Mouse (Mus musculus): Measurements from ENCODE around the gene Sdc4. TPM values are rescaled to one million over a fixed set of nuclear protein-coding genes. Genes with fewer than 3 reads are reported as not detected.

Sdc4 gene
- total RNA-seq, 2 experiments from 2014 or later: 0.09 to 0.38 TPM

Other genes with a start within 250 kb of the Sdc4 start
- gene Wfdc15a, start 243.8 kb downstream of the Sdc4 start, total RNA-seq (2015; ENCODE audit: low replicate concordance): not detected in 2 replicates
- gene Wfdc15a, start 243.8 kb downstream of the Sdc4 start, total RNA-seq (2017; ENCODE audit: low replicate concordance): not detected in 2 replicates
- not detected in 2 replicates for gene Wfdc15b, start 222.2 kb downstream of the Sdc4 start, total RNA-seq (2015; ENCODE audit: low replicate concordance)
- not detected in 2 replicates for gene Wfdc15b, start 222.2 kb downstream of the Sdc4 start, total RNA-seq (2017; ENCODE audit: low replicate concordance)
- gene Svs2, start 205.4 kb downstream of the Sdc4 start, total RNA-seq (2015; ENCODE audit: low replicate concordance): not detected in 2 replicates
- gene Svs2, start 205.4 kb downstream of the Sdc4 start, total RNA-seq (2017; ENCODE audit: low replicate concordance): not detected in 2 replicates
- gene Svs3b, start 187.2 kb downstream of the Sdc4 start, total RNA-seq (2015; ENCODE audit: low replicate concordance): not detected in 2 replicates
- gene Svs3b, start 187.2 kb downstream of the Sdc4 start, total RNA-seq (2017; ENCODE audit: low replicate concordance): not detected in 2 replicates
- not detected in 2 replicates for gene Svs4, start 165.4 kb downstream of the Sdc4 start, total RNA-seq (2015; ENCODE audit: low replicate concordance)
- not detected in 2 replicates for gene Svs4, start 165.4 kb downstream of the Sdc4 start, total RNA-seq (2017; ENCODE audit: low replicate concordance)
- gene Svs3a, start 154.6 kb downstream of the Sdc4 start, total RNA-seq (2015; ENCODE audit: low replicate concordance): not detected in 2 replicates
- gene Svs3a, start 154.6 kb downstream of the Sdc4 start, total RNA-seq (2017; ENCODE audit: low replicate concordance): not detected in 2 replicates
- not detected in 2 replicates for gene Svs6, start 127.1 kb downstream of the Sdc4 start, total RNA-seq (2015; ENCODE audit: low replicate concordance)
- gene Svs6, start 127.1 kb downstream of the Sdc4 start, total RNA-seq (2017; ENCODE audit: low replicate concordance): not detected in 2 replicates
- not detected in 2 replicates for gene Svs5, start 111.1 kb downstream of the Sdc4 start, total RNA-seq (2015; ENCODE audit: low replicate concordance)
- gene Svs5, start 111.1 kb downstream of the Sdc4 start, total RNA-seq (2017; ENCODE audit: low replicate concordance): not detected in 2 replicates
- gene Slpi, start 54.8 kb downstream of the Sdc4 start, total RNA-seq (2015; ENCODE audit: low replicate concordance): 78.0 and 99.7 TPM in 2 replicates
- 6.9 and 12.7 TPM in 2 replicates for gene Slpi, start 54.8 kb downstream of the Sdc4 start, total RNA-seq (2017; ENCODE audit: low replicate concordance)
- gene Rbpjl, start 40.7 kb downstream of the Sdc4 start, total RNA-seq (2015; ENCODE audit: low replicate concordance): not detected in 2 replicates
- not detected in 2 replicates for gene Rbpjl, start 40.7 kb downstream of the Sdc4 start, total RNA-seq (2017; ENCODE audit: low replicate concordance)
- not detected in 2 replicates for gene Matn4, start 38.7 kb downstream of the Sdc4 start, total RNA-seq (2015; ENCODE audit: low replicate concordance)
- gene Matn4, start 38.7 kb downstream of the Sdc4 start, total RNA-seq (2017; ENCODE audit: low replicate concordance): not detected in 2 replicates
- 7.1 and 9.8 TPM in 2 replicates for gene Sys1, start 13.1 kb upstream of the Sdc4 start, total RNA-seq (2015; ENCODE audit: low replicate concordance)
- 3.7 and 17.0 TPM in 2 replicates for gene Sys1, start 13.1 kb upstream of the Sdc4 start, total RNA-seq (2017; ENCODE audit: low replicate concordance)
- gene Gm20458, start 17.1 kb upstream of the Sdc4 start, total RNA-seq (2015; ENCODE audit: low replicate concordance): not detected in 2 replicates
- gene Gm20458, start 17.1 kb upstream of the Sdc4 start, total RNA-seq (2017; ENCODE audit: low replicate concordance): not detected in 2 replicates
- gene Trp53tg5, start 29.8 kb upstream of the Sdc4 start, total RNA-seq (2015; ENCODE audit: low replicate concordance): not detected in 2 replicates
- gene Trp53tg5, start 29.8 kb upstream of the Sdc4 start, total RNA-seq (2017; ENCODE audit: low replicate concordance): not detected in 2 replicates
- 2.1 TPM in 1 of 2 replicates, not detected in the other for gene Dbndd2, start 42.2 kb upstream of the Sdc4 start, total RNA-seq (2015; ENCODE audit: low replicate concordance)
- 0.84 and 3.9 TPM in 2 replicates for gene Dbndd2, start 42.2 kb upstream of the Sdc4 start, total RNA-seq (2017; ENCODE audit: low replicate concordance)
- 13.6 and 17.1 TPM in 2 replicates for gene Pigt, start 53.6 kb upstream of the Sdc4 start, total RNA-seq (2015; ENCODE audit: low replicate concordance)
- gene Pigt, start 53.6 kb upstream of the Sdc4 start, total RNA-seq (2017; ENCODE audit: low replicate concordance): 7.0 and 8.6 TPM in 2 replicates
- not detected in 2 replicates for gene Wfdc2, start 118.5 kb upstream of the Sdc4 start, total RNA-seq (2015; ENCODE audit: low replicate concordance)
- gene Wfdc2, start 118.5 kb upstream of the Sdc4 start, total RNA-seq (2017; ENCODE audit: low replicate concordance): not detected in 2 replicates
- not detected in 2 replicates for gene Spint3, start 129.6 kb upstream of the Sdc4 start, total RNA-seq (2015; ENCODE audit: low replicate concordance)
- gene Spint3, start 129.6 kb upstream of the Sdc4 start, total RNA-seq (2017; ENCODE audit: low replicate concordance): not detected in 2 replicates
- not detected in 2 replicates for gene Wfdc6a, start 141.6 kb upstream of the Sdc4 start, total RNA-seq (2015; ENCODE audit: low replicate concordance)
- gene Wfdc6a, start 141.6 kb upstream of the Sdc4 start, total RNA-seq (2017; ENCODE audit: low replicate concordance): not detected in 2 replicates
- not detected in 2 replicates for gene Eppin, start 149.7 kb upstream of the Sdc4 start, total RNA-seq (2015; ENCODE audit: low replicate concordance)
- not detected in 2 replicates for gene Eppin, start 149.7 kb upstream of the Sdc4 start, total RNA-seq (2017; ENCODE audit: low replicate concordance)
- not detected in 2 replicates for gene Wfdc6b, start 169.6 kb upstream of the Sdc4 start, total RNA-seq (2015; ENCODE audit: low replicate concordance)
- gene Wfdc6b, start 169.6 kb upstream of the Sdc4 start, total RNA-seq (2017; ENCODE audit: low replicate concordance): not detected in 2 replicates
- gene Wfdc8, start 169.7 kb upstream of the Sdc4 start, total RNA-seq (2015; ENCODE audit: low replicate concordance): not detected in 2 replicates
- not detected in 2 replicates for gene Wfdc8, start 169.7 kb upstream of the Sdc4 start, total RNA-seq (2017; ENCODE audit: low replicate concordance)
- gene Wfdc16, start 194.9 kb upstream of the Sdc4 start, total RNA-seq (2015; ENCODE audit: low replicate concordance): not detected in 2 replicates
- gene Wfdc16, start 194.9 kb upstream of the Sdc4 start, total RNA-seq (2017; ENCODE audit: low replicate concordance): not detected in 2 replicates
- not detected in 2 replicates for gene Wfdc10, start 212.2 kb upstream of the Sdc4 start, total RNA-seq (2015; ENCODE audit: low replicate concordance)
- gene Wfdc10, start 212.2 kb upstream of the Sdc4 start, total RNA-seq (2017; ENCODE audit: low replicate concordance): not detected in 2 replicates
- not detected in 2 replicates for gene Wfdc9, start 212.7 kb upstream of the Sdc4 start, total RNA-seq (2015; ENCODE audit: low replicate concordance)
- not detected in 2 replicates for gene Wfdc9, start 212.7 kb upstream of the Sdc4 start, total RNA-seq (2017; ENCODE audit: low replicate concordance)
- gene Wfdc11, start 230.2 kb upstream of the Sdc4 start, total RNA-seq (2015; ENCODE audit: low replicate concordance): not detected in 2 replicates
- 0.77 TPM in 1 of 2 replicates, not detected in the other for gene Wfdc11, start 230.2 kb upstream of the Sdc4 start, total RNA-seq (2017; ENCODE audit: low replicate concordance)
- not detected in 2 replicates for gene Wfdc13, start 241.2 kb upstream of the Sdc4 start, total RNA-seq (2015; ENCODE audit: low replicate concordance)
- gene Wfdc13, start 241.2 kb upstream of the Sdc4 start, total RNA-seq (2017; ENCODE audit: low replicate concordance): not detected in 2 replicates